Comparison of ENCODE assay signal across 1 mouse cellular context in the genomic region with DNA sequence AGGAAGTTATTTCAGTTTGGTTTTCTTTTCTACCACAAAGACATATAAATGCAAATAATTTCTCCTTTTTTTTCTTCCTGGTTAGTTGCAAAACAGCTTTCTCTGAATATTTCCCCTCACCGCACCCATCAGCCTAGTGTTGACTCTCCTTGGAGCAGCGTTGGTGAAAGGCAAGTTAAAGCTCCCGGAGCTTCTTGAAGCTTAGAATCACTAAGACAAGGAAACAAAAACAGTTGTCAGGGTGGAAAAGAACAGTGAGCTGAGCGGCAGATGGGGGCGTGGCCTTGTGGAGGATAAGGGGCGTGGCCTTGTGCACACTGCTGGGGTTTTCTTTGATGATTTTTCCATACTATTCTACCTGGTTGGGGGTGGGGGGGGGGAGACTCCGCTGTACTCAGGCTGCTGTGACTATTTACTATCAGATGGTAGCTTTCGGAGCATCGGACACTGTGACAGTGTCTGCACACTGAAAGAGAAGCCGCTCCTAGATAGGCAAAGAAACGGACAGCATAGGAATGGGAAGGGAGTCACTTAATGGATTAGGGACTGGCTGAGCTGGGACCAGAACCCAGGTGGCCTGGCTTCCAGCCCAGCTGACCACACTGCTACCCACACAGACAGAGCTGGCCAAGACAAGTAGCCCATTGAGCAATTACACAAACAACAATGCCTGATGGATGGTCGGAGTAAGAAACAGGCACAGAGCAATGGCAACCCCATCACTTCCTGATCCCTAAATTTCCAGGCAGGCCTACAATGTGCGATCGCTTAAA.
TF ChIP-seq lines count a peak whose summit lies in the region.

No protein-coding gene starts in this region.

TF ChIP-seq in CH12.LX, 34 proteins besides CTCF, POLR2A, EP300 and RAD21 (continued from another document):
- TF ChIP-seq ZKSCAN1 (IDR thresholded peaks at IDR 0.05; ENCODE audit: borderline replicate concordance, low read depth, low read length), result no peak
- no peak for TF ChIP-seq IRF4 (IDR thresholded peaks at IDR 0.05; ENCODE audit: low read depth, low read length)
- 0 out of 2 replicates have a peak, but pooled peaks have one; percentile 46 for TF ChIP-seq MXI1 (IDR thresholded peaks at IDR 0.05; ENCODE audit: low read depth, low read length)
- no peak for TF ChIP-seq MYC (IDR thresholded peaks at IDR 0.05; ENCODE audit: low read depth, low read length)
- no peak for TF ChIP-seq USF1 (IDR thresholded peaks at IDR 0.05; ENCODE audit: low read depth, low read length)
- no peak for TF ChIP-seq GABPA (IDR thresholded peaks at IDR 0.05; ENCODE audit: insufficient replicate concordance, low read depth, low read length)
- TF ChIP-seq NELFE (IDR thresholded peaks at IDR 0.05; ENCODE audit: low read depth, low read length), result peak; percentile 24; the same call in 1 of the 2 replicates
- no peak for TF ChIP-seq JUN (IDR thresholded peaks at IDR 0.05; ENCODE audit: insufficient read depth, low read depth, low read length)
- TF ChIP-seq PAX5 (IDR thresholded peaks at IDR 0.05; ENCODE audit: low read length), result no peak
- TF ChIP-seq NRF1 (IDR thresholded peaks at IDR 0.05; ENCODE audit: low read depth, low read length), result no peak
- TF ChIP-seq HCFC1 (IDR thresholded peaks at IDR 0.05; ENCODE audit: low read depth, low read length), result peak; percentile 15; the same call in 1 of the 2 replicates
- TF ChIP-seq E2F4 (IDR thresholded peaks at IDR 0.05; ENCODE audit: insufficient replicate concordance, low read depth, low read length), result no peak
- TF ChIP-seq BHLHE40 (IDR thresholded peaks at IDR 0.05; ENCODE audit: low read depth, low read length), result 0 out of 2 replicates have a peak, but pooled peaks have one; percentile 13
- no peak for TF ChIP-seq MAFK (IDR thresholded peaks at IDR 0.05; ENCODE audit: insufficient replicate concordance, low read length)
- peak; percentile 64 for TF ChIP-seq ZNF384 (IDR thresholded peaks at IDR 0.05; ENCODE audit: low read depth, low read length)
- TF ChIP-seq USF2 (conservative IDR thresholded peaks at IDR 0.05; ENCODE audit: low read depth, low read length), result no peak
- TF ChIP-seq MEF2A (IDR thresholded peaks at IDR 0.05; ENCODE audit: borderline replicate concordance, low read depth, low read length), result no peak
- TF ChIP-seq KAT2A (IDR thresholded peaks at IDR 0.05; ENCODE audit: insufficient replicate concordance, low read length), result no peak
- no peak; the same call in 1 of the 2 replicates for TF ChIP-seq ETS1 (conservative IDR thresholded peaks at IDR 0.05; ENCODE audit: low read depth, low read length)
